Mouse (Mus musculus) lung, adult 2 months (tissue): ENCODE data around the gene Dpp7.

Experiments
- CTCF ChIP-seq: fragments of 200-500 bp; IDR thresholded peaks from 2 replicates; pipeline ENCODE4 v1.5.1; 2011; ENCODE audit warnings: mild to moderate bottlenecking, low read length, control low read depth; ENCODE audit not compliant: insufficient read depth
- POLR2A ChIP-seq: fragments of 200-500 bp; IDR thresholded peaks from 2 replicates; pipeline ENCODE4 v1.6.1; 2011; ENCODE audit warnings: low read depth, mild to moderate bottlenecking, control low read depth, low read length, borderline replicate concordance; ENCODE audit errors: extremely low read depth

- TF ChIP-seq CTCF (no peak), POLR2A (peak; percentile 93)
Measured at GRCm38 (mm10) chr2:25365091-25365761, 9.1 kb upstream of the Dpp7 start, which contains the start of gene Uap1l1.
